Mouse (Mus musculus) liver, adult (tissue): ENCODE measurements around the gene Epb41l4b.

Source experiments
- GATA4 ChIP-seq: IDR thresholded peaks from 2 replicates; pipeline ENCODE4 v1.6.1; 2014; ENCODE audit warnings: mild to moderate bottlenecking, low read length; ENCODE audit not compliant: insufficient replicate concordance

The Epb41l4b gene

DNA sequence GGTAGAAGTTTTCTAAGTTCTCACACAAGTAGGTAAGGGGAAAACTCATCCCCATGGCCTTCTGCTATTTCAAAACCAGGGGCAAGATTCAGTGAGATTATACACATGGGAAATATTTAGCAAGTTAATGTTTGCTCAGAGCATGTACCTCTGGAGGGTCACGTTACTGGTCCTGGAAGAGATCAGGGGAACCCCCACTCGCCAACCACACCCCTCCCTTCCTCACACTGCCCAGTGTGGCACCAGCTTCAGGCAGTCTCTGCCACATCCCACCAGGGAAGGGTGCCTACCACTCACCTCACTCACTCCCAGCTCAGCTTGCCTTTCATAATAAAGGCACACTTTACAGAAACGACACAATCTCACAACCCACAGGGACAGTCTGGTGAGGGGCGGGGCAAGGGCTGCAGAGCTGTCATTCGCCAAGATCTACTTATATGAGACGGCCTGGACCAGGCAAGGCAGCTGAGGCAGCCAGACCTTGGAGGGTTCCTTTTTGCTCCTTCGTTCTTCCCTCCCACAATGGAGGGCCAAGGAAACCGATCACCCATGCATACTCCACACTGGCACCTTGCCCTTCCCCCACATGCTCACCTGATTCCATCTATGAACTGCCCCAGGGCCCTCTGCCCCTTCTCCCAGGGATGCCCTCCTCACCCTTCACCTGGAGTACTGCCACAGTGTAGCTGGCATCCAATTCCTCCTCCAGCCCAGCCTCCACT, 5.7 kb downstream of the Epb41l4b start:
- no peak for TF ChIP-seq GATA4

- no peak for TF ChIP-seq GATA4
Observed at GRCm38 (mm10) chr4:57135431-57135830, 7.8 kb downstream of the Epb41l4b start.

DNA sequence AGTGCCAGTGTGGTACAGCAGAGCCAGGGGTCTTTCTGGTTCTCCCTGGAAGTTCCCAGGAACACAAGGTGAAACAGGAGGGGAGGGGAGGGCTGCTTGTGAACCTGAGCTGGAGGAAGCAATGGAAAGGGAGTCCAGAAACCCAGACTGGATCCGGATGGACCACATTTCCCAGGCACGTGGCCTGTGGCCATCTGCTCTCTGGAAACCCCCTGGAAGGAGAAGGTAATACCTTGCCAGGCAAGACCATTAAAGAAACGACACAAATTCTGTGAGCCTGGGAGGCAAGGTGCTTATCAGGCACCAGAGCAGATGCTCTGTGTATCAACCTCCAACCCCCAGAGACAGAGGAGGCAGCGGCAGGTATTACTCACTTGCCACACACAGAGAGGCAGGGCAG, 8.7 kb downstream of the Epb41l4b start:
- TF ChIP-seq GATA4, result no peak

DNA sequence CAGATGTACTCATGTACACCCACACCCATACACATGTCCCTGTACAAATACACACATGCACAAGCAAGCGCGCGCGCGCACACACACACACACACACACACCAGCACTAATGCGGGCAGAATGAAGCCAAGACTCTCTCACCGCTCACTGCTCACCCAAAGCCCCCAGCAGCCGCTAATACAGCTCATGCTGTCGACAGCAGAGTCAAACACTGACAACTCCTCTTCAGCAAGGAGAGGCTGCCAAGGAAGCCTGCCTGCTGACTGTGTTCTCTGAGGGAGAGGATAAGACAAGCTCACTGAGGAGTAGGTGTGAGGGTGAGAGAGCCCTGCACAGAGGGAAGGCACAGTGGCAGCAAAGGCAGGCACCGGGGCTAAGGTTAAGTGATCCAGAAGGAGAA, 11.4 kb downstream of the Epb41l4b start:
- TF ChIP-seq GATA4, result no peak

DNA sequence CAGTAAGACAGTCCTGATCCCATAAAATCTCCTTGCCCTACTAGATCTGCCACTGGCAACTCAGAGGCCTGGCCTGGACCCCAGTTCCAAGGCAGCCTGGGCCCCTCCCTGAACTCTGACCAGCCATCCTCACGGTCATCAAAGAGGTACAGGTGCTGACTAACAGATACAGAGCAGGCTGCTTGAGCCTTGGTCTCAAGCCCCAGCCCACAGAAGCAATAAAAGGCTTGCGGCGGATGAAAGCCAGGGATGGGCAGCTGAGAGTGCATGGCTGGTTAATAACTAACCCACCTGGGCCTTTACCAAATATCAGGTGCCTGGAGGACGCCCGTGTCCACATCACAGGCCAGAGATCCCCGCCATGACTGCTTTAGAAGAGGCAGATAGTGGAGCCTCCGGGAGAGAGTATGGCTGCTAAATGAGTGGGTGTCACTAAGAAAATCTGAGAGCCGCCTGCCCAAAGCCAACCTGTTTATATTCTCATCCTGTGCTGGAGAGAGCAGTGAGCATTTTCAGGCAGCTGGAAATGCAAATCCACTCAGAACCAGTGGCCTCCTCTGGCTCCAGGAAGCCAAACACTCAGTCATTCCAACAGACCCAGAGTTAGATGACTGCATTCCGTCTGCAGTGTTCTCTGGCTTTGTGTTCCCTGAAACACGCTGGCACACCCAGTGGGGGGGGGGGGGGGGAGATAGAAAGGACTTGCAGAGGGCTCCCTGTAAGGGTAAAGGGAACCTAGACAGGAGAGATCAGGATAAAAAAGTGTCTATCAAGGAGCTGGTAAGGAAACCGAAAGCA, 13.3 kb downstream of the Epb41l4b start:
- TF ChIP-seq GATA4, result no peak

DNA sequence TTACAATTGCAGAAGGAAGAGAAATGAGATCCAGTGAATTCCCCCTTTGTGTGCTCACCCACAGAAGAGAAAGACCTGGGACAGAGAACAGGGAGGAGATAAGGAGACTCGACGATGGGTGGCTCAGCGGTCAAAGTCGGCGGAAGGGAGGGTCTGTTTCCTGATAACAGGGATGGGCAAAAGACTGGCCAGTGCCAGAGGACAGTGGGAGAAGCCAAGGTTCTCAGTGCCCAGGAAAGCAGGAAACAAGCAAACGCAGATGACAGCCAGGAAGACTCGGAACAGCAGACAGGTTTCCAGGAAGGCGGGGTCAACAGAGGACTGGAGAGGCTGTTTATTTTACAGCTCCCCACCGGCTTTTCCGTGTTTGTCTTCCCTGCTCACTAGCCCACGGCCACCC, 20.2 kb downstream of the Epb41l4b start:
- no peak for TF ChIP-seq GATA4

DNA sequence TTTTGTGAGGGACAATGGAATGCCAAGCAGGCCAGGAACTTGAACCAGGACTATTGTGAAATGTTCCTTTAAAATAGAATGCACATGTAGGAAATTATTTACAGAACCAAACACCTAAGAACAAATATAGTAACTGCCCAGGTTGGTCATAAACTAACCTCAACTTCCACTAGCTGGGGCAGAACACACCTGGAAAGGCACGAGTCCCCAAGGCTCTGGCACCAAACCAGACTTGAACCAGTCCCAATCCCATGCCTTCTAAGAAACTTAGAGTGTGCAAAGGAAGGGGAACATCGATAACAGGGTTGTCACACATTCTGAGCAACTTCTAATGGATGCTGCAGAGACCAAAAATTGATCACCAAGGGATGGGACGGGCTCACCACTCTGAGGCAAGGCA, 21.1 kb downstream of the Epb41l4b start:
- no peak for TF ChIP-seq GATA4

GRCm38 (mm10) chr4:57120563-57120962, 22.7 kb downstream of the Epb41l4b start:
- no peak for TF ChIP-seq GATA4

DNA sequence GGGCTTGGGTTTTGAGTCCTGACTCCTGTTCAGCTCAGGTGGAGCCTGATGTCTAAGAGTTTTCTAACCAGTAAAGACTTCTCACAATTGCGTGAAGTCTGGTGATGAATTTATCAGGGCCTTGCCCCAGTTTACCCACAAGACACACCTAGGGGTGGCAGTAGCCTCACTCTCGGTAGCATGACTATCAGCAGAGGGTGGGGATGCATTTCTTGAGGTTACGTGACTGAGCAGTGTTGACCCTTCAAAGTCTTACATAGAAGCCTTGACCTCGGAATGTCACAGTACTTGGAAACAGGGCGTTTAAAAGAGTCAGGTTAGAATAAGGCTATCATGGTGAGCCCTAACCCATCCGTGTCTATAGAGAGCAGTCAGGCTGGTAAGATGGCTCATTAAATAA, 23.3 kb downstream of the Epb41l4b start:
- no peak for TF ChIP-seq GATA4

DNA sequence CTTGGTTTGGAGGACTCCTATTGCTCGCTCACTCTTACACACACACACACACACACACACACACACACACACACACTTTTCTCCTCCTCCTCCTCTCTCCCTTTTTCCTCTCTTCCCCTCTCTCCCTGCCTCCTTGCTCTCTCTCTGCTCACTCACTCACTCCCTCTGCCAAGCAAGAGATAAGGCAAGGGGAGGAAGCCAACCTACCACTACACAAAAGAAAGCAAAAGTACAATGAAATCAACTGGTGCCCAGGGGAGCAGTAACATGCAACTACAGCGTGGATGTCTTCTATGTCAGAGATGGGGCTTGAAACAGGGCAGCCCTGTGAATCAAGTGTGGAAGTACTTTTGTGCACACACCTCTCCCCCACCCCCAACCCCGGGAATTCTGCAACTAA, 24.4 kb downstream of the Epb41l4b start:
- TF ChIP-seq GATA4, result no peak

DNA sequence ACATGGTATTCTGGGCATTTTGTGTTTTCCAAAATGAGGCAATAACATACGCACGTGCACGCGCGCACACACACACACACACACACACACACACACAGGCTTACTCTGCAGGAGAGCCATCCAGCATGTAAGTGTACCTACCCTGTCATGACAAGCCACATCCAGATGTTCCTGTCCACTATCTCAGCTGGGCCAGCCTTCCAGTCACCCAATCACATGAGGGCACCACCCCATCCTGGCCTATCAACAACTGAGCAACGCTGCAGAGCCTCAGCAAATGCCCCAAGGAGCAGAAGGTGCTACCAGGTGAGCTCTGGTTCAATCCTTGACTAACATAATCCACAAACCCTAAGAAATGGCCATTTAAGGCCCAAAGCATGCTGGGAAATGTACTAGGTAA, 27.0 kb downstream of the Epb41l4b start:
- TF ChIP-seq GATA4, result no peak

GRCm38 (mm10) chr4:57114617-57115592, 28.3 kb downstream of the Epb41l4b start:
- no peak for TF ChIP-seq GATA4

GRCm38 (mm10) chr4:57113472-57114216, 29.6 kb downstream of the Epb41l4b start:
- peak; percentile 78 for TF ChIP-seq GATA4

DNA sequence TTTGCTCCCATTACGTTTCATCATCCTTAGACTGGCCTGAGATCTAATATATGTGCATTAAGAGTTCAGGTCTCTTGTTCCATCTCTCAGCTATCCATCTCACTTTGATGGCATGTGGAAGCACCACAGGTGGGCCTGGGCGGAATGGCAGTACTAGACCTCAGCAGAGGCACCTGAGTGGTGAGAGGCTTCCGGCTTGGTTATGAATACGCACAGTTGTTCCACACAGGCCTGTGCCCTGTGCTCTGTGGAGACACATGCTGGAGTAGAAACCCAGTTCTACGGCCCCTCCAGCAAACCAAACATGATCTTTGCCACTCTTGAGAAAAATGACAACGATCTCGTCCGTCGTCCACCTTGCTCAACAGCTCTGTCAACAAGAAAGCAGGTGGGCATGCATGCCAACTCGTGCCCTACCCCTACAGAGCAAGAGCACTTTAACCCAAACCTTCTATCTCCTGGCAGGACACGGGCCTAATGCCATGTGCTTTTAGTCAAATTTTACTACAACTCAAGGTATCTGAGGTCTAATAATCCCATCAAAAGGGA, 31.2 kb downstream of the Epb41l4b start:
- peak; percentile 42; the same call in 1 of the 2 replicates for TF ChIP-seq GATA4

DNA sequence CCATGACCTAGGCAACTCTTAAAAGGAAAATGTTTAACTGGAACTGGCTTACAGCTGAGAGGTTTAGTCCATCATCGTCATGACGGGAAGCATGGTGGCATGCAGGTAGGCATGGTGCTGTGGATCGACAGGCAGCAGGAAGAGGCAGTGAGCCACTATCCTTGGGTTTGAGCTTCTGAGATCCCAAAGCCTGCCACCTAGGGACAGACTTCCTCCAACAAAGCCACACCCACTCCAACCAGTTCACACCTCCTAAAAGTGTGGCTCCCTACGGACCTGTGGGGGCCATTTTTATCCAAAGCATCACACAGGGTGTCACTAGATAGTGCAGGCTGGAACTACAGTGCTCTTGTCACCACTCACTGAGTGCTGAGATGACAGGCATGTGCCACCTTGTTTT, 31.8 kb downstream of the Epb41l4b start:
- no peak for TF ChIP-seq GATA4

DNA sequence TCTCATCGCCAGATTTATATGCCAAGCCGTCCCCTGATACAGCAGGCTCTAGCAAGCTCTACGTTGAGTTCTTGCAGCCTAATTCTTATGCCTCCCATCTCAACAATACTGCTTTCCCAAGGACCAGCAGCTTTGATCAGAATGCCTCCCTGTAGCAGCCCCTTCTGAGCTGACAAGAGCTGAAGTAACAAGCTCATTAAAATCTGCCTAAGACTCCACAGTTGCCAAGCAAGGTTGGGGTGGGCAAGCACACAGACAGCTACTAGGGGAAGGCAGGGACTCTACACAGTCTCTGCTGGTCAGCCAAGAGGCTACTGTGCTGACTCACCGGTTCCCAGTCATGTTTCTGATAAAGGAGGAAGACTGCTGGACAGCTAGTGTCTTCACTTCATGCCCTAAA, 33.7 kb downstream of the Epb41l4b start:
- TF ChIP-seq GATA4, result no peak
